Comparison of ENCODE assay signal across 15 mouse cellular contexts in the genomic region with DNA sequence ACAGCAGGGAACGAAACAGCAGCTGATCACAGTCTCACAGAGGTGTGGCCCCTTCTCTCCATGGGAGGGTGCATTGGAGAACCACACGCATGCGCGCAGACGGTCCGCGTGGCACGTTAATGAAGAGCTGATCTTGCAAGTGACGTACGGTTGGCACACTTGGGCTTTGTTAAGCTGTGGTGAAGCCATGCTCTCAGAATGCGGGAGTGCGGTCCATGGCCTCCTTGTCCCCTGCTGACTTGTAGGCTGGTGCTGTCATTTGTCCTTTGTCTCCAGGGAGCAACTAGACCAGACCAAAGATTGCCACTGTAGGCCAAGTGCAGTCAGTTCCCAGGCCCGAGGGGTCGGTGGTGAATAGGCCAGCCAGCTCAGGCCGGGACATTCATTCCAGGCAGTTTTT. TPM values are rescaled to one million over a fixed set of nuclear protein-coding genes. Genes with fewer than 3 reads are reported as not detected.
DNase-seq lines count a peak whose midpoint lies in the region; ATAC-seq lines count a peak whose summit lies in the region.
"Had no signal": no experiment of that assay in that cellular context is flagged by ENCODE, and none has a peak within 500 bp of the region (broad histone marks: within the 10 kb centered on the region; RNA-seq: fewer than 3 reads in every experiment).

No protein-coding gene starts in this region.

- H3K36me3 ChIP-seq in hindbrain, embryonic 10.5 days, result no peaks in the 10 kb centered on the region
- no peaks in the 10 kb centered on the region for H3K36me3 ChIP-seq in hindbrain, embryonic 12.5 days
- H3K36me3 ChIP-seq in midbrain, embryonic 16.5 days (ENCODE audit: control insufficient read depth, insufficient read depth, low read length), result no peaks in the 10 kb centered on the region
- no peaks in the 10 kb centered on the region for H3K36me3 ChIP-seq in midbrain, embryonic 11.5 days (ENCODE audit: control insufficient read depth, insufficient read depth, low read length)
- H3K36me3 ChIP-seq in hindbrain, embryonic 13.5 days, result no peaks in the 10 kb centered on the region
- no peaks in the 10 kb centered on the region for H3K36me3 ChIP-seq in heart, embryonic 12.5 days

- H3K9ac ChIP-seq in hindbrain, embryonic 12.5 days, result no peak overlapping the region
- H3K9ac ChIP-seq in midbrain, embryonic 16.5 days (ENCODE audit: low read depth, low read length), result no peak overlapping the region
- H3K9ac ChIP-seq in midbrain, embryonic 11.5 days (ENCODE audit: low read length), result no peak overlapping the region
- no peak overlapping the region for H3K9ac ChIP-seq in hindbrain, embryonic 13.5 days
- H3K9ac ChIP-seq in heart, embryonic 12.5 days, result no peak overlapping the region
- H3K9ac ChIP-seq: liver, embryonic 14.5 days had no signal

- no peaks in the 10 kb centered on the region for H3K27me3 ChIP-seq in hindbrain, embryonic 10.5 days (ENCODE audit: insufficient read depth, poor library complexity, severe bottlenecking)
- H3K27me3 ChIP-seq in hindbrain, embryonic 12.5 days, result no peaks in the 10 kb centered on the region
- no peaks in the 10 kb centered on the region for H3K27me3 ChIP-seq in midbrain, embryonic 16.5 days (ENCODE audit: control insufficient read depth, insufficient read depth, low read depth, low read length)
- H3K27me3 ChIP-seq in midbrain, embryonic 11.5 days (ENCODE audit: control insufficient read depth, insufficient read depth, low read length), result no peaks in the 10 kb centered on the region
- H3K27me3 ChIP-seq in hindbrain, embryonic 13.5 days, result no peaks in the 10 kb centered on the region
- no peaks in the 10 kb centered on the region for H3K27me3 ChIP-seq in heart, embryonic 12.5 days (replicated peaks)

- peaks cover 14% of the 10 kb centered on the region; the same call in 1 of the 2 replicates for H3K4me1 ChIP-seq in hindbrain, embryonic 10.5 days (replicated peaks)
- H3K4me1 ChIP-seq in hindbrain, embryonic 12.5 days, result peaks cover 2% of the 10 kb centered on the region; the same call in 1 of the 2 replicates
- peaks cover 4% of the 10 kb centered on the region; the same call in 1 of the 2 replicates for H3K4me1 ChIP-seq in midbrain, embryonic 16.5 days (ENCODE audit: control insufficient read depth, insufficient read depth, low read length)
- no peaks in the 10 kb centered on the region for H3K4me1 ChIP-seq in midbrain, embryonic 11.5 days (ENCODE audit: control insufficient read depth, insufficient read depth, low read length)
- peaks cover 4% of the 10 kb centered on the region; the same call in 1 of the 2 replicates for H3K4me1 ChIP-seq in hindbrain, embryonic 13.5 days (replicated peaks)
- peaks cover 15% of the 10 kb centered on the region for H3K4me1 ChIP-seq in heart, embryonic 12.5 days (replicated peaks)

- no peak for ATAC-seq in hindbrain, embryonic 12.5 days (ENCODE audit: low FRiP score)
- ATAC-seq in midbrain, embryonic 16.5 days, result peak; percentile 30; the same call in 1 of the 2 replicates
- ATAC-seq in midbrain, embryonic 11.5 days (ENCODE audit: low FRiP score), result no peak
- ATAC-seq in hindbrain, embryonic 13.5 days (ENCODE audit: low FRiP score), result peak; percentile 68
- no peak for ATAC-seq in heart, embryonic 12.5 days (ENCODE audit: insufficient number of reproducible peaks, low FRiP score)
- ATAC-seq: intestine, embryonic 16.5 days had no signal

- 73% methylated on average over 15 of the region's 15 CpGs for WGBS in hindbrain, embryonic 10.5 days
- 63% methylated on average over 15 of the region's 15 CpGs for WGBS in hindbrain, embryonic 12.5 days
- WGBS in midbrain, embryonic 16.5 days, result 73% methylated on average over 15 of the region's 15 CpGs
- WGBS in midbrain, embryonic 11.5 days, result 86% methylated on average over 15 of the region's 15 CpGs
- 66% methylated on average over 15 of the region's 15 CpGs for WGBS in hindbrain, embryonic 13.5 days
- 85% methylated on average over 15 of the region's 15 CpGs for WGBS in heart, embryonic 12.5 days

- intact Hi-C loops in heart, postnatal 14 days (cut with DNase I), result loop anchor here (5.0 kb wide), 1 partner anchor 99 kb away; no protein-coding TSS in a partner anchor

- no peak overlapping the region for H3K4me2 ChIP-seq in hindbrain, embryonic 12.5 days (replicated peaks)
- H3K4me2 ChIP-seq in midbrain, embryonic 16.5 days (ENCODE audit: low read length), result no peak overlapping the region
- H3K4me2 ChIP-seq in midbrain, embryonic 11.5 days, result no peak overlapping the region
- no peak overlapping the region for H3K4me2 ChIP-seq in hindbrain, embryonic 13.5 days
- no peak overlapping the region for H3K4me2 ChIP-seq in heart, embryonic 12.5 days

- H3K4me3 ChIP-seq in hindbrain, embryonic 10.5 days, result no peak overlapping the region
- H3K4me3 ChIP-seq in hindbrain, embryonic 12.5 days, result no peak overlapping the region
- H3K4me3 ChIP-seq in midbrain, embryonic 16.5 days (ENCODE audit: low read depth, low read length), result no peak overlapping the region
- H3K4me3 ChIP-seq in midbrain, embryonic 11.5 days (ENCODE audit: low read depth, low read length), result no peak overlapping the region
- H3K4me3 ChIP-seq in hindbrain, embryonic 13.5 days, result no peak overlapping the region
- no peak overlapping the region for H3K4me3 ChIP-seq in heart, embryonic 12.5 days
- H3K4me3 ChIP-seq: left cerebral cortex, adult 2 months had no signal

- peak; percentile 4 for DNase-seq in hindbrain, embryonic 10.5 days (ENCODE audit: low spot score)
- DNase-seq in midbrain, embryonic 11.5 days (ENCODE audit: low spot score, missing footprints), result no peak
- no peak for DNase-seq in heart, postnatal 14 days
- DNase-seq in spleen, adult 12 weeks (ENCODE audit: low spot score), result no peak
- DNase-seq: adrenal gland, postnatal 36 days; B cell, adult 2 months; thymus, adult 18-20 months had no signal

- no peaks in the 10 kb centered on the region for H3K9me3 ChIP-seq in hindbrain, embryonic 10.5 days
- H3K9me3 ChIP-seq in hindbrain, embryonic 12.5 days (replicated peaks), result no peaks in the 10 kb centered on the region
- no peaks in the 10 kb centered on the region for H3K9me3 ChIP-seq in midbrain, embryonic 16.5 days (replicated peaks; ENCODE audit: control insufficient read depth, low read length, poor library complexity, severe bottlenecking)
- H3K9me3 ChIP-seq in midbrain, embryonic 11.5 days (ENCODE audit: control insufficient read depth, low read length), result no peaks in the 10 kb centered on the region
- no peaks in the 10 kb centered on the region for H3K9me3 ChIP-seq in hindbrain, embryonic 13.5 days
- no peaks in the 10 kb centered on the region for H3K9me3 ChIP-seq in heart, embryonic 12.5 days (replicated peaks)

- H3K27ac ChIP-seq in hindbrain, embryonic 10.5 days, result peak overlapping the region; percentile 60; the same call in 1 of the 2 replicates
- no peak overlapping the region for H3K27ac ChIP-seq in hindbrain, embryonic 12.5 days
- H3K27ac ChIP-seq in midbrain, embryonic 16.5 days (ENCODE audit: low read length), result no peak overlapping the region
- H3K27ac ChIP-seq in midbrain, embryonic 11.5 days (ENCODE audit: low read depth, low read length), result no peak overlapping the region
- H3K27ac ChIP-seq in hindbrain, embryonic 13.5 days, result no peak overlapping the region
- H3K27ac ChIP-seq in heart, embryonic 12.5 days (ENCODE audit: poor library complexity, severe bottlenecking), result no peak overlapping the region
- H3K27ac ChIP-seq: left cerebral cortex, adult 2 months; liver, embryonic 14.5 days; macrophage had no signal

RNA-seq across cellular contexts. Expression of a gene that starts 34.7 kb away (rescaled TPM):
- 9.4 and 11.1 TPM in 2 replicates for polyA plus RNA-seq in hindbrain, embryonic 10.5 days (2016; fragmentation: Nextera tagmentation; extraction: Ambion mirVana)
- polyA plus RNA-seq in hindbrain, embryonic 12.5 days (2016; fragmentation: Nextera tagmentation; extraction: Ambion mirVana), result 11.1 and 11.6 TPM in 2 replicates
- polyA plus RNA-seq in midbrain, embryonic 16.5 days (2015; fragmentation: Nextera tagmentation; extraction: Ambion mirVana), result 6.7 and 6.8 TPM in 2 replicates
- polyA plus RNA-seq in midbrain, embryonic 11.5 days (2014; fragmentation: Nextera tagmentation; extraction: Ambion mirVana), result 10.5 and 10.8 TPM in 2 replicates
- polyA plus RNA-seq in hindbrain, embryonic 13.5 days (2015; fragmentation: Nextera tagmentation; extraction: Ambion mirVana), result 8.0 and 8.2 TPM in 2 replicates
- polyA plus RNA-seq in heart, embryonic 12.5 days (2016; fragmentation: Nextera tagmentation; extraction: Ambion mirVana), result 14.3 and 16.6 TPM in 2 replicates
- 10 to 100 TPM; 44.1 to 45.4 TPM for total RNA-seq in heart, postnatal 14 days (2021)

Comparison
In these comparisons a context has a peak if more than half of its experiments do, and no peak if none do; other contexts are left out.
1. ATAC-seq: peak in midbrain, embryonic 16.5 days (single experiment) and hindbrain, embryonic 13.5 days (single experiment); none in hindbrain, embryonic 12.5 days (single experiment), midbrain, embryonic 11.5 days (single experiment) and heart, embryonic 12.5 days (single experiment).